Mouse (Mus musculus): ENCODE measurements around the gene Nxnl1.
A peak's percentile ranks its signal among the peaks of the same experiment; 100 is the strongest.

Nxnl1 gene

DNA sequence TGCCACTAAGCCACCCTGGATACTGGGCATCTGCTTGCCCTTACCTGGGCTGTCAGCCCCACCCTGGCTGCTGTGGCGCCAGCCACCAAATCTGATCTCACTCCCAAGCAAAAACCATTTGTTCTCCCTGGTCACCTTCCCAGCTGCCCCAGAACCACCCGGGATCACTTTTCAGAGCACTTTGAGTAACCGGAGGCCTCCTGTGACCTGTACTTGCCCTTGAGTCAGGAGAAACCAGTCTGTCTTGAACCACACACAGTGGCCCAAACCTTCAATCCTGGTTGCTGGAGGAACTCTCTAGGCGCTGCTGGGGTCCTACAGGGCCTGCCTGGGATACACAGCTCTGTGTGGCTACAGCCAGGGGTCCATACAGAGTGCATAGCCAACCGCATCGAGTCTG is 13.6 kb downstream of the Nxnl1 start:
- no peak for DNase-seq

DNA sequence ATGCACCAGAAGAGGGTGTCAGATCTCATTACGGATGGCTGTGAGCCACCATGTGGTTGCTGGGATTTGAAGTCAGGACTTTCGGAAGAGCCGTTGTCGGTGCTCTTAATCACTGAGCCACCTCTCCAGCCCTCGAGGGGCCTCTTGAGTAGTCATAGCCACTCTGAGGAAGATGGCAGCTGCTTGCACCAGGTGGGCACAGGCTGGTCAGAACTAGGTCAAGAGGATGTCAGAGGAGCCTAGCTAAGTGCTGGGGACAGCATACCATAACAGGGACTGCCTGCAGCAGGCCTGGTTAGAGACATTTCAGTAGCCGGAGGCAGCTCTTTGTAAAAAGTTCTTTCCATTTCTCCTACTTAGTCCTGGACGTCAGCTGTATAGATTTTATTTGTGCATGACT is 15.6 kb downstream of the Nxnl1 start:
- no peak for DNase-seq

DNA sequence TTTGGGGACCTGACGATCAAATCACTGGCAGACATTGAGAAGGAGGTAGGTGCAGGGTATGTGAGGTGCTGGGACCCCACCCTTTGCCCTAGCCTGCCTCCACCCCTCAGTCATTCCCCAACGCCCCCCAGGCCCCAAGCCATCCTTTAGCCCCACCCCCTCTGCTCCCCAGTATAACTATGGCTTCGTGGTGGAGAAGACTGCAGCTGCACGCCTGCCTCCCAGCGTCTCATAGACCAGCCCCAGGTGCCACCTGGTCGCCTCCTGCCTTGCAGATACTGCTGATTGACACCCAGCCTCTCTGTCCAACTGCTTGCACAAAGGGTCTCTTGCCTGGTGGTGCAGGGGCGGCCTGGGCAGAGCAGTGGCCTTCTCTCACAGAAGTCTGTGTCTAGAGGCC is 18.8 kb downstream of the Nxnl1 start:
- no peak for DNase-seq

DNA sequence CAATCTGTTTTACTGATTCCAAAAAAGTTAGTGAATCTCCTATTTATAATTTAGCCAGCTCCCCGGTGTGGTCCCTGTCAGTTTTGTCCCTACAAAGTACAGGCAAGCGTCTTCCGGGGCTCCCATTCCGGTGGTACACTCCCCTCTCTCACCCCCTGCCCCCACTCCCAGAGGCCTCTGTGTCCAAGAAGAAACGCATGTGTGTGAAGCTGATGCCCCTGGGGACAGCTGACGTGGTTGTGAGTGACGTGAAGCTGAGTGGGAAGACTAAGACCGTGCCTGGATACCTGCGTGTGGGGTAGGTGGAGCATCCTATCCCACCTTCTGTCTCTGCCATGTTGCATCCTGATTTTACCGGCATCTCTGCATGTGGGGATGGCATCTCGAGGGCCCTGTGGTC is 21.3 kb downstream of the Nxnl1 start:
- no peak for DNase-seq

DNA sequence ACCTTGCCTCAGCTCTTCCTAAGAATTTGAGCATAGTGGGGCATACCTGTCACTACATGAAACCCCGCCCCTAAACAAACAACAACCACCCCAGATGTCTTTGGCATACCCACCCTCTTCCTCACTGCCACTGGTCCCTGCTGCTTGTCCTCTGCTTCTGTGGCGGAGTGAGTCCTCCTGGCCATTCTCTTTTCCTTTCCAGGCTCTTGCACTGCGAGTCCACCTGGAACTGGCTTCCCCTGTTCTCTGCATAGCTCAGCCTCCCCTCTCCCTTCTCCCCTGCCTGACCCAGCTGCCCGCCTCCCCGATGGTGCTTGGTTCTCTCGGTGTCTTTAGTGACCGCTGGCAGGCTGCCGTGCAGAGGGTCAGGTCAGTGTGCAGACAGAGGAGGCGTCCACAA is 22.6 kb downstream of the Nxnl1 start:
- DNase-seq = no peak

DNA sequence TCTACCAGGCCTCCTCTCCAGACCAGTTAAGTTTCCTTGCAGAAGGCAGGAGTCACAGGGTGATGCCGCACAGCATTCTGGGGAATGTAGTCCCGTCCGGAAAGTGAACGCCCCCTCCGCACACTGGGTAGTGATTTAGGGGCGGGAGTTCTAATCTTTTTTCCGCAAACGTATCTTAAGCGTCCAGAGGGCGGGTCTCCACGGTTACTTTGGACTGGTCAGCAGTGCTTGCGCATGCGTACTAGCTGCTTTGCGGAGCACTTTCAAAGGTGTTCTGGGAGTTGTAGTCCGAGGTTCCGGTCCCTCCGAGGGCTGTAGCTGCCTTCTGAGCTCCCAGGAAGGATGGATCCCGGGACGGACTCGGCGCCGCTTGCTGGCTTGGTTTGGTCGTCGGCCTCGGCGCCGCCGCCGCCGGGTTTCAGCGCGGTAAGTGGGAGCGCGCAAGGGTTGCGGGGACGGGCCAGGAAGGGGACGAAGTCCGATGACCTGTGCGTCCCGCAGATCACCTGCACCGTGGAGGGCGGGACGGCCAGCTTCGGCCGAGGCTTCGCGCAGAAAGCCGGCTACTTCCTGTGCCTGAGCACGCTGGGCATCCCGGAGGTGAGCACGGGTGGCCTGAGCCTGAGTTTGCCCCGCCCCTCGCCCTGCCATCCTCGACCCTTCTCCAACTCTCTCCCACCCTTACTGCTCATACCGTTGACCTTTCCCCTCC is 23.6 kb downstream of the Nxnl1 start, which contains the start of gene Mvb12a:
Mvb12a (plus strand) TSS at position 291 of the 712 bp plus-strand sequence.
- DNase-seq = peak; percentile 88

DNA sequence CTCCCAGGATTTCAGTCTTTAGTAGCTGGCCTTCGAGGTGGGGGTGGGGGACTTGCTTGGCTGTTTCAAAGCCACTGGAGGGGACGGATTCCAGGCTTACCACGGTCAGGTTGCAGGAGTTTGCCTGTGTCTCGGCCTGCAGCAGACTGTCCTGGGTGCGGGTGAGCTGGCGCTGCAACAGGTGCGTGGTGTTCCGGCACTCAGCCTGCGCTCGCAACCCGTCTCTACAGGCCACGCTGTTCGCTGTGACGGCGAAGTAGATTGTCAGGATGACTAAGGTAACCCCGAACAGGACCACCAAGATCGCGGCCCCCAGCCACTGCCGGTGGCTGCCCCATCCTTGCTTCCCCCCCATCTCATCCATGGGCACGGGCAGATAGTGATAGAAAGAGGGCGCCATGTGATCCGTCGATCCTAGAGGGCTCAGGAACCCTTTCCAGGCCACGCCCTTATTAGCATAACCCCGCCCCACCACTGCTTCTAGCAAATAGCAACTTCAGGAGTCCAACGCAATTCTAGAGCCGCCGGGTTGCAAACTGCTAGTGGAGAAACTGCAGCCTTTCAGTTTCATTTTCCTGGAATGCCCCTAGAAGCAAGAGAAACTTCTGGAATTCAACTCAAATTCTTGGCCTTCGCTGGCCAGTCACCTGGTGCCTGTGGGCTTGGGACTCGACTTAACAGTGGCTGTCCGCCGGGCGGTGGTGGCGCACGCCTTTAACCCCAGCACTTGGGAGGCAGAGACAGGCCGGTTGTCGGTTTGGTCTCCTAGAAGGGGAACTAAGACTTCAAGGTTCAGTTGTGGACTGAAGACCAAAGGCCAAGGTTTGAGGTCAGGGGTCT is 29.2 kb downstream of the Nxnl1 start, which contains the start of gene Bst2:
Bst2 (minus strand) TSS at position 429 of the 840 bp plus-strand sequence.
- DNase-seq = peak; percentile 34

DNA sequence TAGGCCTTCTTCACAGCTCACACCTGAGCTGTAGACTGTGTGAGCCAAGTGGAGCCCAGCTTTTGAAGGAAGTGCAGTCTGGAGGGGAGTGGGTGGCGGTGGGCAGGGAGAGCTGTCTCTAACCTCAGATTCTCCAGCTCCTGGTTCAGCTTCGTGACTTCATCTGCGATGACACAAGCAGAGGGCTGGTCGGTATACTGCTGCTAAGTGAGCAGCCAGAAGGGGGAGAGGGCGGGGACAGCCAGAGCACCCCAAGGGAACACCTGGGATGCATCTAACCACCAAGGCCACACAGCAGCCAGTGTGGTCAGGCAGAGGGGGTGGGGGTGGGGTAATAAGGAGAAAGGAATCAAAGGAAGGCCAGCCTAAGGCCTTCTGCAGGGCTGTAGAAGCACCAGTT is 30.7 kb downstream of the Nxnl1 start:
- DNase-seq = no peak

DNA sequence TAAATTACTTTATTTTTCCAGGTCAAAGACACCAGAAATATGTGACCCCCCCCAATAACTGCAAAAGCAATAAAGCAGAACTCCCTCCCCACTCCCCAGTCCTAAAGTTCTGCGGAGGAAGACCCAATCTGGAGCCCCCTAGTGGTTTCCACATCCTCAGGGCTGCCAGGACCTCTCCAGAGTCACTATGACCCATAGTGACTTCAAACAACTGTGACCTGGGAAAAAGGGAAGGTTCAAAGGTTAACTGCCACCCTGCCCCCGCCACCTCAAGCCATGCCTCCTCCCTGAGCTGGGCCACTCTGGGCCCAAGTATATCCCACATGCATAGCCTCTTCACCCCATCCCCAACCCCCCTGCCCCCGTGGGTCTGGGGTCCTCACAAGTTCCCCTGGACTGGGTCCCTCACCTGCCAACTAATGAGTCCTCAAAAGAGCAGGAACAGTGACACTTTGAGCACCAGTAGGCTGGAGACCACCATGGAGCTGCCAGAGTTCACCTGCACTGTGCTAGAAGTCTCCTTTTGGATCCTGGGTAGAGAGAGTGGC is 32.1 kb downstream of the Nxnl1 start:
- no peak for DNase-seq

DNA sequence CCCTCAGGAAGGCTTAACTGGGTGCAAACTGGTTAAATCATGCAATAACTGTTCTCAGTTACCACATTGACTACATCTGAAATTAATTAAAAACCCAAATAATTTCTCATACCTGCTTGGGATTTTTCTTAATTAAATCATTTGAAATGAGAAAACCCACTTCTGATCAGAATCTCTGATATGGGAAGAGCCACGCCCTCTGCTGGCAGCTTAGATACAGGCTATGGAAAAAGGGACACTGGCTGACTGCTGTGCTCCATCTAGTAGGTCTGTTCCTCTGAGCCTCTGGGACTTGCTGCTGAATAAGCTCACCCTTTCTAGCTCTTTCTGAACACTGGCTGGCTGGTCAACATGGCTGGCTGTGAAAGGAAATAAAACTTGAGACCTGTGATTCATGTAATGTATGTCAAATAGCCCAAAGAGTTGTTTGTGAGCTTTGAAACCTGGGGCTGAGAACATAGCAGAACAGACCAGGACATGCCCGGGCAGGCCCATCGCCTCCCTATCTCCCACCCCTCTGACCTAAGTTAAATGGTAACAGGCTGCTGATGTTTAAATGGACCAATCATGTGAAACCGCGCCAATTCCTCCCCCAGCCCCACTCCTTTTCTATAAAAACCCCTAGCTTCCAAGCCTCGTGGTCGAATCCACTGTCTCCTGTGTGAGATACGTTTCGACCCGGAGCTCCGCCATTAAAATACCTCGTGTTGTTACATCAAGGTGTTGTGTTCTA is 35.5 kb downstream of the Nxnl1 start:
- DNase-seq = peak; percentile 40

DNA sequence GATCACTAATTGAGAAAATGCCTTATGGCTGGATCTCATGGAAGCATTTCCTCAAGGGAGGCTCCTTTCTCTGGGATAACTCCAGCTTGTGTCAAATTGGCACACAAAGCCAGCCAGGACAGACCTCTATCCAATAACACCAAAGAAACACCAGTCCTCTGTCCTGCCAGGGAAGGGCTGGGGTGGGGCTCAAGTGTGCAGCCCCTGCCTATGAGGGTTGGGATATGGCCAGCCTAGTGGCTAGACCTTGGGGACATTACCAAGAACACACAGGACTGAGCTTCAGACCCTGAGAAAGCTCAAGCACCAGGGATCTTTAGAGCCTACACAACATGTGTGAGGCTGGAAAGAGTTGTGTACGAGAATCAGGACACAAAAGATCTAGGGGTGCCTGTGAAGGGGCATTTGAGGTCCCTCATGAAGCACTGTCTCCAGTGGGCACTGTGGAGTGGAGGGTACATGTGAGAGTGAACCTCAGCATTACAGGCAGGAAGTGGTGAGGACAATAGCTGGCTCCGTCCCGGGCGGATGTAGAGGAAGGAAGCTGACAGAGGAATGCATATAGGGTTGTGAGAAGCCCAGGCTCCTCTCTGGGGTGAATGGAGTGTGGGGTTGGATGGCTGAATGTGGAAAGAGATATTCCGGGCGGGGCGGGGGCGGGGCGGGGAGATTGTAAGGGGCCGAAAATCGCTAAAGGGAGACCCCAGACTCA is 37.9 kb downstream of the Nxnl1 start:
- DNase-seq = no peak

DNA sequence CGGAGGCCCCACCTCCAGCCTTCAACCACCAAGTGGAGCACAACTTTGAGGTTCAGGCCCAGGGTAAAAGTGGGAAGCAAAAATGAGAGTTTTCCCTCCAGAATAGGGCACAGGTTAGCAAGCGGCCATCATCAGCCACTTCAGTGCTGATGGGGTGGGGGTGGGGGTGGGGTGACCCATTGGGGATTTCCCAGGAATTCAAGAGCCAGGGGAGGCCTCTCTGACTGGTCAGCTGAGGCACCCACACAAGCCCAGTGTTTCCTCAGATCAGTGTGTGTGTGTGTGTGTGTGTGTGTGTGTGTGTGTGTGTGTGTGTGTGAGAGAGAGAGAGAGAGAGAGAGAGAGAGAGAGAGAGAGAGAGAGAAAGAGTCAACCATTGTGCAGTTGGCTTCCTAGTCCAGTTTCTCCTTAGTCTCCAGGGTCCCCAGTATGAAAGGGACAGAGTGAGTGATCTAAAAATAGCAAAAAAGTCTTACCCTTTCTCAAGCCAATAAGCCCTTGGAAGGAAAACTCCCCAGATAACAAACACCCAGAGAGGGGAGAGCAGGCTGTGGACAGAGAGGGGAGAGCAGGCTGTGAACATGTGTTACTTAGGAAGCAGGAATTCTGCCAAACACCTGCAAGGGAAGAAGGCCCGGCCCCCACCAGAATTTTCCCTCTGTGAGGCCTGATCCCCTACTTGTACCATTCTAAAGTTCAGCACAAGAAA is 39.1 kb downstream of the Nxnl1 start:
- DNase-seq = no peak

DNA sequence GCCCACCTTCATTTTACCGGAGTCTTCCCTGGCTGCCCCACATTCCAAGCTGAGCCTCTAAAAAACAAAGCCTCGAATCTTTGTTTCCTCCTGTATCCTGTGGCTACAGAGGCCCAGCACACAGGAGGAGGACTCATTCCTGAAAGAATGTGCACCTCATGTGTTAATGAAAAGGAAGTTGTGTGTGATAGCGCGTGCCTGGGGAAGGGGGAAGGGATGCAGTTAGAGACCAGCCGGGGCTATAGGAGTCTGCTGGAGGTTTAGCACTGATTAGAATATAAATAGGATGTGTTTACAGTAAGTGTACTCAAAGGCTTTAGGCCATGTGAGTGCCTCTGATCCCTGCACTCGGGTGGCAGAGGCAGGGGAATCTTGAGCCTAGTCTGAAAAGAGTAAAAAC is 40.1 kb downstream of the Nxnl1 start:
- DNase-seq = no peak

DNA sequence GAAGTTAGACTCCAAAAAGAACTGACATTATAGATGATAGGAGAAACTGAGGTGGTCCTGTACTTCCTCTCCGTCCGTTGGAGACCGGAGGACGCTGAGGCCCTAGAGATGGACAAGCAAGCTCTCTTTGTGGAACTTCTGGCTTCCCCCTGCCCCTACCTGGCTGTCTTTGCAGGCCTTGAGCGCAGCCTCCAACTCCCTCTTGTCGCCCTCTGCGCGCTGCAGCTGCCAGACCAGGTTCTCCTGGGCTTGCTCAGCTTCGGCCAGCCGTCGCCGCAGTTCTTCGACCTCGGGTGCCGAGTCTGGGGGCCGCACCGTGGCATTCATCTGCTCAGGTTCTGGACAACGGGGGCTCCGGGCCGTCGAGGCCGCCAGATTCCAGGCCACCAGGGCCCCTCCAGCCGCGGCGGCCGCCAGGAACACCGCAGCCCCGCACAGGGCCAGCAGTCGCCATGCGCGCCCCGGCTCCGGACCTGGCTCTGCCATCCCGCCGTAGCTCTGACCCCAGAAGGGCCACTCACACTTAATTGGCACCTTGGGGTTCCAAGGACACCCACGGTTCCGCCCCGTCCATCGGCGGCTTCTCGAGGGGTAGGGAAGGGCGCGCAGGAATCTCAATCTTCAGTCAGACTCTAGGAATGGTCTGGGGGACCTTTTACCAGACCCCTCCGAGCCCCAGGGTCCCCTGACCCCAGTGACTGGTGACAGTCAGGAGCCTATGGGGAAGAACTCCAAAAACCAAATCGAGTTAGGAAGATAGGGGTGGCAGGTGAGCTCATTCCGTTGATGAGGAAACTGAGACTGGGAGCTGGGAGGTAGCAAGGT is 41.0 kb downstream of the Nxnl1 start, which contains the start of gene Ccdc194:
Ccdc194 (minus strand) TSS at position 486 of the 825 bp plus-strand sequence.
- DNase-seq = no peak

DNA sequence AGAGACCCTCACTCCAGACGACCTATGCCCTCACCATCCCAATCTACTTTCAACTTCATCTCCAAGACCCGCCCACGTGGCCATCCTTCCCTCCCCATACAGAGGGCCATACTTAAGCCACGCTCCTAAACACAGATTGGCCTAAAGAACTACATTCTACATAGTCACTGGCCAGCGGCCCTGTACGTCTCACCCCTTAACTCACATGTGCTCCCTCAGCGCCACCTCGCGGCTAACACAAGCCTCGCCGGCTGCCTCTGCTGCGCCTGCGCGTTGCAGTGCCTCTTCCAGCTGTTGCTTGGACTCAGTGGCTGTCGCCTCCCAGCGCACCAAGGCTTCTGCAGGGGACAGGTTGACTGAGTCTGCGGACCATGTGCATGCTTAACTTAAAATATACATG is 44.8 kb downstream of the Nxnl1 start:
- peak; percentile 90 for DNase-seq

DNA sequence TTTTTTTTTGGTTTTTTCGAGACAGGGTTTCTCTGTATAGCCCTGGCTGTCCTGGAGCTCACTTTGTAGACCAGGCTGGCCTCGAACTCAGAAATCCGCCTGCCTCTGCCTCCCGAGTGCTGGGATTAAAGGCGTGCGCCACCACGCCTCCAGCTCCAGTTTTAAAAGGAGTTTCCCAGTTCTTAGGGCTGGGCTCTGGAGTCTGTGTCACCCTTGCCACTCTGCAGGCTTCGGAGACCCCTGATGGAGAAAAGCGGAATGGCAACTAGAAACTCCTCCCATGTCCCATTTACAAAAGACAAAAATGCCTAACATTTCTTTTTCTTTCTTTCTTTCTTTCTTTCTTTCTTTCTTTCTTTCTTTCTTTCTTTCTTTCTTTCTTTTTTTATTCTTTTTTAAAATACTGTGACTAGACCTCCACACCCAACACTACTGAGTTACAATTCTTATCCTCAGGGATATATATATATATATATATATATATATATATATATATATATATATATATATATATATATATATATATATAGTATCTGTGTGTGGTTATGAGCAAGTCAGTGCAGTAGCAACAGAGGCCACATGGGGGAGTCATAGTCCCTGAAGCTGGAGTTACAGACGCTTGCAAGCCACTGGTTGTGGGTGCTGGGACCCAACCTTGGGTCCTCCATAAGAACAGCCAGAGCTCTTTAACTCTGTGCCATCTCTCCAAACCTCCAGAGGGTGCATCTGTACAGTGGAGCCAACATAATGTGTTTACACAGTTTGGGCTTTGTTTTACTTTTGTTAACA is 47.2 kb downstream of the Nxnl1 start:
- peak; percentile 58 for DNase-seq

DNA sequence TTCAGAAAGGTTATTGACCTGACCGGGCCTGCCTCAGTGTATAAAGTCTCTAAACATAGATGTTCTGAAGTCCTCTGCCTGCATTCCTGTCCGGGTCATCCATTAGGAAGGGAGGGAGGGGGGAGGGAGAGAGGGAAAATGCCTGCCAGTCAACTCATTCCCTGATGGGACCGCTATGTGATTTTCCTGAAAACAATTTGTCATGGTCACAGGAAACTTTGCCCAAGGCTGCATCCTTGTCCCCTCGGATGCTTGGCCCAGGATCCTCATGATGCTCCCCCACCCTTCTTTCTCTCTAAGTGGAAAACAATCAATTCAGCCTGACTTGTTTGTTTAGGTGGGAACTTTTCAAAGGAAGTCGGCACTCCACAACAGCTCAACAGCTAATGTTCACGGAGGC is 49.6 kb downstream of the Nxnl1 start:
- no peak for DNase-seq

DNA sequence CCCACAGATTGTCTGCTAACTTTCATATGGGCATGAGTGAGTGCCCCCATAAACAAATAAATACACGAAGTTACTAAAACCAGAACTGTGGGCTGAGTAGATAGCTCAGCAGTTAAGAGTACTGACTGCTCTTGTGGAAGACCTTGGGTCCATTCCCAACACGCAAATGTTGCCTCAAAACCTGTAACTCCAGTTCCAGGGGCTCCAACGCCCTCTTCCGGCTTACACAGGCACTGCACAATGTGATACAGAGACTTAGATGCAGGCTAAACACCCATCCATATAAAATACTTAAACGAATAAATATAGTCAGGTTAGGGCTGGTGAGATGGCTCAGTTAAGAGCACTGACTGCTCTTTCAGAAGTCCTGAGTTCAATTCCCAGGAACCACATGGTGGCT is 51.4 kb downstream of the Nxnl1 start:
- DNase-seq = no peak

DNA sequence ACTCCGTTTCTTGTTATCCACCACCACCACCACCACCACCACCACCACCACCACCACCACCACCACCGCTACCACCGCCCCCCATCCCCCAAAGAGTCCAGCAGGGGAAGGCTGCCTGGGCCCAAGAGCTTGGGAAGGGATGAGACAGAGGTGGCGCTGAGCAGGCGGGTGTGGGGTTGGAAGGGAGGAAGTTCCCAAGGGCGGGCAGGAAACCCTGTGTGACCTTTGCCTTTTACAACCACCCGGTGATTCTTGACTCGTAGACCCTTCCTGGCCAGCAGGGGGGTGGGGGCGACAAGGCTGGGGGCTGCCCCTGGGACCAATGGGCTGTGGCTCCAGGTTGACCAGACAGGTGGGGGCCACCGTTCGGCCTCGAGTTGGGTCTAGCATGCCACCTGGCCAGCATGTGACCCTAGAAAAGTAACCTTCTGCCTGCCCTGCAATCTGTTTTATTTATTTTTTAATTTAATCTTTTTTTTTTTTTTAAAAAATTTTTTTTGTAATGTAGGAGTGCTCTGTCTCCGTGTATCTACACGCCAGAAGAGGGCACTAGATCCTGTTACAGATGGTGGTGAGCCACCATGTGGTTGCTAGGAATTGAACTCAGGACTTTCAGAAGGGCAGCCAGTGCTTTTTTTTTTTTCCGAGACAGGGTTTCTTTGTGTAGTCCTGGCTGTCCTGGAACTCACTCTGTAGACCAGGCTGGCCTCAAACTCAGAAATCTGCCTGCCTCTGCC is 53.2 kb downstream of the Nxnl1 start:
- no peak for DNase-seq

Data from right cerebral cortex, postnatal 4 days (tissue).